Comparison of ENCODE assay signal across 8 mouse cellular contexts in the genomic region with DNA sequence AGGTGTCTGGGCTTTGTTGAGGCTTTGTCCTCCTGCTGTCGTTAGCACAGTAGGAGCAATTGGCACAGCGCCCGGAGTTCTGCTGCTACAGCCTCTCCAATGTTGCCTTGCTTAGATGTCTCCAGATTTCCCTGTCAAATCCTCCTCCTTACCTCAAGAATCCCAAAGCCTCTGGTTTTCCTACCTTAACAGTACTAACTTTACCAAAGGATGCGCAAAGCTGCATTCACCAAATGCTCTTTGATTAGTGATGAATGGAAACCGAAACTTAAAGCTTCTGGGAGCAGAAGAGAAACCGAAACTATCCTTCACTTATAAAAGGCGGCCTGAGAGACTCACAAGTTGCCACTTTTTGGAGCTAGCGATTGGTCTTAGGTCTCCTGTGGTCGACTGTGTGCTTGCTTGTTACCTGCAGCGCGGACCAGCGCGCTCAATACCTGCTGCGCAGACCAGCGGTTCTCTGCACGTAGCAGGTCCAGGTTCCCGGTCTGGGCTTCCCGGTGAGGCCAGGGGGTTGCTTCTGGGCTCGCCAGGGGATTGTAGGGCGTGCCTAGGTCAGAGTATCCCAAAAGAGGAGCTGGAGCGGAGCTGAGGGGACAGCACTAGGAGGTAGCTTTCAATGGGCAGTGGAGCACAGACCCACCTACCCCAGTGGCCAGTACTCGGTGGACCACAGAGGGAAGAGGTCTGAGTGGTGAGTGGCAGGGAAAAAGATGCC. TPM values are rescaled to one million over a fixed set of nuclear protein-coding genes. Genes with fewer than 3 reads are reported as not detected.
DNase-seq lines count a peak whose midpoint lies in the region; ATAC-seq and TF ChIP-seq lines count a peak whose summit lies in the region.

A gene (plus strand): TSS at position 311 of the 718 bp plus-strand sequence.

- H3K4me1 ChIP-seq in hindbrain, embryonic 13.5 days (replicated peaks), result peaks cover 10% of the 10 kb centered on the region

- POLR2A ChIA-PET in Patski (lab: Charles Lee), result no interaction called here

- peaks cover 18% of the 10 kb centered on the region for H3K27me3 ChIP-seq in Patski
- 0 out of 2 replicates have a peak, but pooled peaks cover 4% of the 10 kb centered on the region for H3K27me3 ChIP-seq in hindbrain, embryonic 13.5 days

- DNase-seq in Patski (ENCODE audit: low read depth, low spot score), result no peak
- DNase-seq in cerebellum, adult 9-10 months, result peak; percentile 15
- DNase-seq in frontal cortex, postnatal 25 days (ENCODE audit: low spot score in 2 of 2), result peak; percentile 36 to 40
- DNase-seq in layer of hippocampus, postnatal 25 days (ENCODE audit: extremely low spot score in 1 of 2, low spot score in 1 of 2), result peak; percentile 32 to 68
- DNase-seq in lung, postnatal 10 days, result peak; percentile 68
- DNase-seq in ovary, postnatal 36 days (ENCODE audit: low spot score), result peak; percentile 68
- DNase-seq in thymus, postnatal 25 days, result peak; percentile 45

- H3K36me3 ChIP-seq in hindbrain, embryonic 13.5 days, result no peaks in the 10 kb centered on the region

- in situ Hi-C loops in Patski (cut with MboI; ENCODE audit: low pct_unique_long_range_greater_than_20kb), result no loop called here

- H3K27ac ChIP-seq in hindbrain, embryonic 13.5 days, result no peak within 1 kb of the TSS

- no peaks in the 10 kb centered on the region for H3K9me3 ChIP-seq in hindbrain, embryonic 13.5 days

- peak within 1 kb of the TSS; percentile 71 for H3K4me2 ChIP-seq in hindbrain, embryonic 13.5 days

- peak within 1 kb of the TSS; percentile 43 for H3K4me3 ChIP-seq in hindbrain, embryonic 13.5 days

- CTCF ChIA-PET in Patski (lab: Charles Lee), result interaction anchor here (0.7 to 0.8 kb wide), 2 partner anchors 9 to 12 kb away, joined by 3 read pairs; no protein-coding TSS in a partner anchor

- peak; percentile 47 for ATAC-seq in Patski
- ATAC-seq in hindbrain, embryonic 13.5 days (ENCODE audit: low FRiP score), result no peak; the same call in 1 of the 2 replicates

- TF ChIP-seq CTCF in Patski (IDR thresholded peaks at IDR 0.05), result no peak

- WGBS in hindbrain, embryonic 13.5 days, result 21% methylated on average over 22 of the region's 22 CpGs

- peak within 1 kb of the TSS; percentile 65 for H3K9ac ChIP-seq in hindbrain, embryonic 13.5 days

RNA-seq across cellular contexts. Expression of the gene that starts here (rescaled TPM):
- 0.08 TPM for polyA plus RNA-seq in Patski (2021)
- polyA plus RNA-seq in hindbrain, embryonic 13.5 days (2015; fragmentation: Nextera tagmentation; extraction: Ambion mirVana), result 0.42 and 0.54 TPM in 2 replicates
- under 1 TPM; 0.26 to 0.49 TPM for total RNA-seq in layer of hippocampus, postnatal 25 days (2021)

Comparison
In these comparisons a context has a peak if more than half of its experiments do, and no peak if none do; other contexts are left out.
1. Peak in ATAC-seq in Patski; RNA of the gene not detected or under 1 TPM.
2. Peak in DNase-seq in layer of hippocampus, postnatal 25 days; RNA of the gene not detected or under 1 TPM.